Mouse (Mus musculus): Measurements from ENCODE around the gene Tigd2. TPM values are rescaled to one million over a fixed set of nuclear protein-coding genes. Genes with fewer than 3 reads are reported as not detected.
"Not testable (repeated sequence)": the region's sequence is repeated elsewhere in the genome, so short reads cannot be mapped to it uniquely, and the experiment has no call there.

Tigd2 gene
- total RNA-seq (2021) = 10 to 100 TPM; 10.5 to 11.9 TPM
- long read RNA-seq, experiment 1, transcript Tigd2-201 (2 exons, 3,007 nt) = major isoform, 16 of 19 reads
- long read RNA-seq, experiment 1, partial matches to known transcripts = 0 of 19 reads
- long read RNA-seq, experiment 1, other reads (novel, unspliced or antisense) = 3 of 19 reads
- long read RNA-seq, experiment 2, transcript Tigd2-201 (2 exons, 3,007 nt) = major isoform, 22 of 25 reads
- long read RNA-seq, experiment 2, partial matches to known transcripts = 0 of 25 reads
- long read RNA-seq, experiment 2, other reads (novel, unspliced or antisense) = 3 of 25 reads

GRCm38 (mm10) chr6:59208685-59209298 lies at the start of gene Tigd2:
Gene Tigd2, plus strand, starts transcription at chr6:59208870.
- intact Hi-C loops (cut with DNase I) = no loop called here

GRCm38 (mm10) chr6:59161801-59162478 lies 46.7 kb upstream of the Tigd2 start:
- intact Hi-C loops (cut with DNase I) = no loop called here
- DNase-seq = no peak
- H3K4me3 ChIP-seq = no peak overlapping the region
- H3K27ac ChIP-seq = no peak overlapping the region
- TF ChIP-seq CTCF (IDR thresholded peaks at IDR 0.05) = no peak

More at GRCm38 (mm10) chr6:59208685-59209298, at the start of gene Tigd2:
- peak within 1 kb of the TSS; percentile 80 for H3K4me3 ChIP-seq
- DNase-seq = peak; percentile 96
- TF ChIP-seq CTCF (IDR thresholded peaks at IDR 0.05) = peak; percentile 97
- H3K27ac ChIP-seq = peak within 1 kb of the TSS; percentile 98

GRCm38 (mm10) chr6:59162887-59163286 lies 45.8 kb upstream of the Tigd2 start:
- intact Hi-C loops (cut with DNase I) = no loop called here
- Histone ChIP-seq H3K27ac (no peak overlapping the region), H3K4me3 (no peak overlapping the region)
- no peak for DNase-seq
- TF ChIP-seq CTCF (IDR thresholded peaks at IDR 0.05) = no peak

GRCm38 (mm10) chr6:59163407-59163806 lies 45.3 kb upstream of the Tigd2 start:
- intact Hi-C loops (cut with DNase I) = no loop called here
- H3K4me3 ChIP-seq = no peak overlapping the region
- DNase-seq = no peak
- H3K27ac ChIP-seq = no peak overlapping the region
- TF ChIP-seq CTCF (IDR thresholded peaks at IDR 0.05) = no peak

- intact Hi-C loops (cut with DNase I) = no loop called here
- no peak for TF ChIP-seq CTCF (IDR thresholded peaks at IDR 0.05)
These were observed 39.7 kb upstream of the Tigd2 start for GRCm38 (mm10) chr6:59168939-59169338.

GRCm38 (mm10) chr6:59171230-59171629 lies 37.4 kb upstream of the Tigd2 start:
- no peak overlapping the region for H3K27ac ChIP-seq
- no peak for DNase-seq
- H3K4me3 ChIP-seq = no peak overlapping the region
- intact Hi-C loops (cut with DNase I) = no loop called here
- no peak for TF ChIP-seq CTCF (IDR thresholded peaks at IDR 0.05)

More at GRCm38 (mm10) chr6:59168939-59169338, 39.7 kb upstream of the Tigd2 start:
- Histone ChIP-seq H3K4me3 (no peak overlapping the region), H3K27ac (no peak overlapping the region)
- DNase-seq = no peak

- H3K27ac ChIP-seq = no peak overlapping the region
- no peak for DNase-seq
- TF ChIP-seq CTCF (IDR thresholded peaks at IDR 0.05) = no peak
- no peak overlapping the region for H3K4me3 ChIP-seq
- intact Hi-C loops (cut with DNase I) = no loop called here
These were observed 34.7 kb upstream of the Tigd2 start for GRCm38 (mm10) chr6:59173940-59174339.

GRCm38 (mm10) chr6:59178051-59178450 lies 30.6 kb upstream of the Tigd2 start:
- no peak overlapping the region for H3K4me3 ChIP-seq
- peak overlapping the region; percentile 10; the same call in 1 of the 2 replicates for H3K27ac ChIP-seq
- DNase-seq = no peak
- intact Hi-C loops (cut with DNase I) = no loop called here
- TF ChIP-seq CTCF (IDR thresholded peaks at IDR 0.05) = no peak

GRCm38 (mm10) chr6:59180376-59180996 lies 28.2 kb upstream of the Tigd2 start:
- TF ChIP-seq CTCF (IDR thresholded peaks at IDR 0.05) = peak; percentile 90
- DNase-seq = peak; percentile 26
- Histone ChIP-seq H3K4me3 (no peak overlapping the region), H3K27ac (peak overlapping the region; percentile 68)
- intact Hi-C loops (cut with DNase I) = loop anchor here (1.0 to 5.0 kb wide), 3 partner anchors 160 to 573 kb away; no protein-coding TSS in a partner anchor

GRCm38 (mm10) chr6:59185010-59185699 lies 23.5 kb upstream of the Tigd2 start:
- TF ChIP-seq CTCF (IDR thresholded peaks at IDR 0.05) = no peak
- H3K4me3 ChIP-seq = peak overlapping the region; percentile 46
- intact Hi-C loops (cut with DNase I) = no loop called here
- H3K27ac ChIP-seq = peak overlapping the region; percentile 64
- DNase-seq = peak; percentile 56

- Histone ChIP-seq H3K4me3 (no peak overlapping the region), H3K27ac (no peak overlapping the region)
- DNase-seq = no peak
- intact Hi-C loops (cut with DNase I) = no loop called here
- TF ChIP-seq CTCF (IDR thresholded peaks at IDR 0.05) = no peak
These were observed 18.7 kb upstream of the Tigd2 start for GRCm38 (mm10) chr6:59190006-59190405.

GRCm38 (mm10) chr6:59194518-59194917 lies 14.2 kb upstream of the Tigd2 start:
- H3K27ac ChIP-seq; H3K4me3 ChIP-seq; intact Hi-C loops (cut with DNase I); DNase-seq: not testable (repeated sequence)

Data from gastrocnemius, adult 2 months (tissue).